Mouse (Mus musculus) limb, embryonic 10.5 days (tissue): ENCODE measurements around the gene 4930507D05Rik. TPM values are rescaled to one million over a fixed set of nuclear protein-coding genes. Genes with fewer than 3 reads are reported as not detected.
"Not testable (repeated sequence)": the region's sequence is repeated elsewhere in the genome, so short reads cannot be mapped to it uniquely, and the experiment has no call there.

ENCODE experiments used
- DNase-seq: peaks from one replicate; pipeline ENCODE4 v3.0.0-alpha.2; 2017; ENCODE audit warnings: low spot score
- H3K27ac ChIP-seq: fragments of 300-500 bp; sonication (generic); 2 replicates; pipeline ENCODE4 v1.5.1; 2016; ENCODE audit warnings: mild to moderate bottlenecking
- H3K27me3 ChIP-seq: fragments of 300-500 bp; sonication (generic); 2 replicates; pipeline ENCODE4 v1.6.1; 2016; ENCODE audit warnings: low read depth, mild to moderate bottlenecking; ENCODE audit not compliant: poor library complexity, severe bottlenecking
- H3K36me3 ChIP-seq: fragments of 300-500 bp; sonication (generic); 2 replicates; pipeline ENCODE4 v1.6.1; 2016; ENCODE audit warnings: mild to moderate bottlenecking, moderate library complexity
- H3K4me1 ChIP-seq: fragments of 300-500 bp; sonication (generic); 2 replicates; pipeline ENCODE4 v1.6.1; 2016
- H3K4me3 ChIP-seq: fragments of 300-500 bp; sonication (generic); 2 replicates; pipeline ENCODE4 v1.5.1; 2016; ENCODE audit warnings: mild to moderate bottlenecking, moderate library complexity
- H3K9me3 ChIP-seq: fragments of 300-500 bp; sonication (generic); replicated peaks from 2 replicates; pipeline ENCODE4 v1.6.1; 2016; ENCODE audit warnings: mild to moderate bottlenecking
- WGBS: fragments of 180-500 bp; shearing (Covaris S2); methylation state at CpG from one replicate; pipeline ENCODE4 v1.1.7; 2016; 5-methylcytosine and 5-hydroxymethylcytosine counted together
- polyA plus RNA-seq: library from polyadenylated mRNA; unstranded; fragments of >200 nt; fragmentation: Nextera tagmentation; extraction: Ambion mirVana; gene quantifications from 2 replicates; pipeline ENCODE4 v1.2.1, GENCODE M21; 2016

The 4930507D05Rik gene
- polyA plus RNA-seq, 1 experiment from 2014 or later = 0.89 TPM

DNA sequence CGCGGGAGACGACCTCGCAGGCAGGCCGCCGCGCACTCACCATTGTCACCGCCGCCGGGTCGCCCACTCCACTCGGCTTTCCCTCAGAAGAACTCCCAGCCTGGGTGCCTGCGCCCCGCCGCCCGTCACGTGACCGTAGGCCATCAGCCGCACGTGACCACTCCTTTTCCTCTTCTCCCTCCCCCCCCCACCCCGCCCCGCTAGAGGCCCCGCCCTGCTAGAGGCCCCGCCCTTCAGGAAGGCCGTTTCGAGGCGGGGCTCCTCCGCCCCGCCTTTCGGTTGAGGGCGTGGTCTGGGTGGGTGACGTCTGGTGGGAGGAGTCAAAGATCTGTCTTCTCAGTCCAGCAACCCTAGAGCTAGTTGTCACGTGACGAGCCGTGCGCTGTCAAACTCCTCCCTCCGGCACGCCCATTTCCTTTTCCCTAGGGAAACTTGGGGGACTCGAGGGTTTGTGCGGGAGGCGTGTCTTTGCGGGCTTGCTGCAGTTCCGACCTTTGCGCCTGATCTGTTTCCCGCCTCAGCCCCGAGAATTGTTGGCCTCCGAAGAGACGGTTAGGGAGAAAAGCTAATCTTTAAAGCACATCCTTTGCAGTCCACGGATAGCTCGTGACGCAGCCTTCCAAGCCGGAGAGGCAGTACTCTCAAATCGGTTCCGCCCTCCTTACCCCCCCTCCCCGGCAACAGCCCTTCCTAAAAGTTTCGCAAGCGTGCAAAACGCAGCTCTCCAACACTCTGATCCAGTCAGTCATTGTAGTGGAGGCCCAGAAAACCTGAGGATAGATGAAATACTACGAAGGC is 37.5 kb downstream of the 4930507D05Rik start, which contains the start of gene Vps26a:
Gene Vps26a, minus strand, starts transcription at position 188 of the 798 bp plus-strand sequence.
- no peaks in the 10 kb centered on the region for H3K36me3 ChIP-seq
- WGBS = 1% methylated on average over 59 of the region's 59 CpGs
- no peaks in the 10 kb centered on the region for H3K9me3 ChIP-seq
- H3K27ac ChIP-seq = peak within 1 kb of the TSS; percentile 88
- peak; percentile 99 for DNase-seq
- peak within 1 kb of the TSS; percentile 97 for H3K4me3 ChIP-seq
- no peaks in the 10 kb centered on the region for H3K27me3 ChIP-seq
- peaks cover 11% of the 10 kb centered on the region for H3K4me1 ChIP-seq

DNA sequence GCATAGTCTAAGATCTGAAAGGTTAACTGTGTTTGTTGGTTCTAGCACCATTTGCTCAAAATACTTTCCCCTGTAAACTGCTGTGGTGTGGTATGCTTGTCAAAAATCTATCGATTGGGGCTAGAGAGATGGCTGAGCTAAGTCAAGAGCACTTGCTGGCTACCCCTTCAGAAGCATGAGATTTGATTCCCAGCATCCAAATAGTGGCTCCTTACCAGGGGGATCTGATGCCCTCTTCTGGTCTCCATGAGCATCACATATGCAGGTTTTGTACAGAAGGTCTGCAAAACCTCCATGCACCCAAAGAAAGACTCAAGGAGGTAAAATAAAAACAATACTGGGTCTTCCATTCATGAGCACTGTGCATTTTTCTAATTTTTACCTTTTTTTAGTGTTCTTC is 39.0 kb downstream of the 4930507D05Rik start:
- H3K9me3 ChIP-seq = no peaks in the 10 kb centered on the region
- no peaks in the 10 kb centered on the region for H3K27me3 ChIP-seq
- WGBS = 11% methylated on average over 1 of the region's 1 CpGs
- H3K4me1 ChIP-seq = peaks cover 11% of the 10 kb centered on the region
- H3K4me3 ChIP-seq = no peak overlapping the region
- H3K36me3 ChIP-seq = no peaks in the 10 kb centered on the region
- DNase-seq = no peak
- no peak overlapping the region for H3K27ac ChIP-seq

DNA sequence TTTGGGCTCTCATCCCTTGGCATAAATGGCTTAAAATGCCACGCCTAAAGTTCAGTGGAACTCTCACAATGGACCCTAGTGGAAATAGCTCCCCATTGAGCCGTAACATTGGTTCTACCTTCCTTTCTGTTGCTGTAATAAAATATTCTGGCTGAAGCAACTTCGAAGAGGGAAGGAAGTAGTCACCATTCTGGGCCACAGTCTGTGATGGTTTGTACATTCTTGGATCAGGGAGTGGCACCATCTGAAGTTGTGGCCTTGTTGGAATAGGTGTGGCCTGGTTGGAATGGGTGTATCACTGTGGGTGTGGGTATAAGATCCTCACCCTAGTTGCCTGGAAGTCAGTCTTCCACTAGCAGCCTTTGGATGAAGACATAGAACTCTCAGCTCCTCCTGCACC is 42.4 kb downstream of the 4930507D05Rik start:
- H3K4me3 ChIP-seq, H3K36me3 ChIP-seq, H3K9me3 ChIP-seq, H3K27ac ChIP-seq, H3K27me3 ChIP-seq, DNase-seq, H3K4me1 ChIP-seq: not testable (repeated sequence)
- WGBS = 87% methylated on average over 3 of the region's 3 CpGs

DNA sequence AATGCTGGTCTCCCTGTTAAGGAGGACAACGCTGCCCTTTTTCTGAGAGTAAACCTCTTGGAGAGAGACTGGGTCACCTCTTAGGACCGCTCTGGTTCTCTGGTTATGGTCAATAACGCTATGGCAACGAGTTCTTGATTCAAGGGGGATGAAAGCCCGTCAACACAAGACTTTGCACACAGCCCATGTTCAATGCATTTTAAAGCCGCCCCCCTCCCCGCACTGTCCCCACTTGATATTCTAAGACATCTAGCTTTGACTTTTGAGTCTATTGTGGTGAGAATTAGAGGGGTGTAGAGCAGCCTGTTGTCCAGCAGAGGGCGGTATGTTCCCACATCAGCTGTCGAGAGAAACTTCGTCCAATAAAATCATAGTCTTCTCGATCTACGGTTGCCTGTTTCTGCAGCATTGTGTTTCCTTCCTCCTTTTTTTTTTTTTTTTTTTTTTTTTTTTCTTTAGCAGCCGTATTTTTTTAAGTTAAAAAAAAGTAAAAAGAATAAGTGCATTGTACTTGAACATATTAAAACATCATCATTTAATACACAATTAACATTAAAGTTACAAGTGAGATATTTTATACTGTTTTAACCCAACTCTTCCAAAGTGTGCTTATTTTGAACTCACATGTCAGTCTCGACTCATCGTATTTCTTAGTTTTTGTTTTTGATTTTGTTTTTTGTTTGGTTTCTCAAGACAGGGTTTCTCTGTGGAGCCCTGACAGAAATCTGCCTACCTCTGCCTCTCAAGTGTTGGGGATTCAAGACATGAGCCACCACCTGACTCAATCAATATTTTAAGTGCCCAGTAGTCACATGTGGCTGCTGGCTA is 51.0 kb downstream of the 4930507D05Rik start:
- no peak overlapping the region for H3K4me3 ChIP-seq
- no peaks in the 10 kb centered on the region for H3K9me3 ChIP-seq
- no peak overlapping the region for H3K27ac ChIP-seq
- H3K4me1 ChIP-seq = no peaks in the 10 kb centered on the region
- H3K36me3 ChIP-seq = no peaks in the 10 kb centered on the region
- 28% methylated on average over 15 of the region's 15 CpGs for WGBS
- no peaks in the 10 kb centered on the region for H3K27me3 ChIP-seq
- peak; percentile 78 for DNase-seq

Other genes with a start within 250 kb of the 4930507D05Rik start
- gene Tspan15, start 218.2 kb upstream of the 4930507D05Rik start, polyA plus RNA-seq = 15.1 and 18.5 TPM in 2 replicates
- gene Tacr2, start 197.1 kb upstream of the 4930507D05Rik start, polyA plus RNA-seq = not detected in 2 replicates
- 25.4 and 33.7 TPM in 2 replicates for gene Hk1, start 69.6 kb upstream of the 4930507D05Rik start, polyA plus RNA-seq
- 0.20 and 1.1 TPM in 2 replicates for gene Hkdc1, start 27.0 kb upstream of the 4930507D05Rik start, polyA plus RNA-seq
- gene Supv3l1, start 249 bp downstream of the 4930507D05Rik start, polyA plus RNA-seq = 30.9 and 31.6 TPM in 2 replicates
- 71.8 and 78.0 TPM in 2 replicates for gene Vps26a, start 37.3 kb downstream of the 4930507D05Rik start, polyA plus RNA-seq
- 2.4 and 2.5 TPM in 2 replicates for gene Srgn, start 78.0 kb downstream of the 4930507D05Rik start, polyA plus RNA-seq
- gene Kif1bp, start 129.0 kb downstream of the 4930507D05Rik start, polyA plus RNA-seq = 31.3 and 40.2 TPM in 2 replicates
- gene Ddx21, start 152.8 kb downstream of the 4930507D05Rik start, polyA plus RNA-seq = 33.3 and 42.1 TPM in 2 replicates
- 113 and 130 TPM in 2 replicates for gene Ddx50, start 201.7 kb downstream of the 4930507D05Rik start, polyA plus RNA-seq